Mouse (Mus musculus) megakaryocyte, embryonic 14.5 days (primary cell): Measurements from ENCODE around the gene Parp12. TPM values are rescaled to one million over a fixed set of nuclear protein-coding genes. Genes with fewer than 3 reads are reported as not detected.

Experiments
- H3K27me3 ChIP-seq: replicated peaks from 2 replicates; pipeline ENCODE3; 2012; ENCODE audit warnings: inconsistent platforms
- H3K36me3 ChIP-seq: replicated peaks from 2 replicates; pipeline ENCODE3; 2012; ENCODE audit warnings: low read length, inconsistent platforms, mixed read lengths
- H3K4me1 ChIP-seq: 2 replicates; pipeline ENCODE4 v1.6.1; 2012; ENCODE audit warnings: inconsistent platforms
- H3K4me3 ChIP-seq: replicated peaks from 2 replicates; pipeline ENCODE3; 2012; ENCODE audit warnings: moderate library complexity, mild to moderate bottlenecking, inconsistent platforms
- H3K9me3 ChIP-seq: 2 replicates; pipeline ENCODE4 v1.6.1; 2012; ENCODE audit warnings: inconsistent platforms
- FLI1 ChIP-seq: IDR thresholded peaks from 2 replicates; pipeline ENCODE4 v1.6.1; 2012; ENCODE audit warnings: low read length, inconsistent platforms, mixed read lengths
- GATA1 ChIP-seq: IDR thresholded peaks from 3 replicates; pipeline ENCODE4 v1.6.1; 2012; ENCODE audit warnings: mixed read lengths, low read length, inconsistent platforms, borderline replicate concordance
- polyA plus RNA-seq: library from polyadenylated mRNA; stranded (reverse); fragments of >175 nt; gene quantifications from 2 replicates; pipeline ENCODE4 v1.2.3, GENCODE M21; 2012; ENCODE audit warnings: low replicate concordance; ENCODE audit not compliant: insufficient read depth

Parp12 gene
- polyA plus RNA-seq, 1 experiment: 1.9 TPM

- Histone ChIP-seq H3K27me3 (no peaks in the 10 kb centered on the region), H3K36me3 (peaks cover 96% of the 10 kb centered on the region), H3K4me1 (peaks cover 97% of the 10 kb centered on the region), H3K4me3 (no peak overlapping the region), H3K9me3 (no peaks in the 10 kb centered on the region)
- TF ChIP-seq FLI1 (no peak), GATA1 (no peak)
Observed at GRCm38 (mm10) chr6:39058936-39059335, 59.2 kb downstream of the Parp12 start.

- Histone ChIP-seq H3K27me3 (no peaks in the 10 kb centered on the region), H3K4me3 (no peak overlapping the region), H3K4me1 (peaks cover 97% of the 10 kb centered on the region), H3K36me3 (peaks cover 96% of the 10 kb centered on the region), H3K9me3 (no peaks in the 10 kb centered on the region)
- no peak for TF ChIP-seq FLI1
- TF ChIP-seq GATA1: no peak
Observed at GRCm38 (mm10) chr6:39058389-39058788, 59.8 kb downstream of the Parp12 start.

- no peaks in the 10 kb centered on the region for H3K27me3 ChIP-seq
- peaks cover 96% of the 10 kb centered on the region for H3K36me3 ChIP-seq
- no peaks in the 10 kb centered on the region for H3K9me3 ChIP-seq
- H3K4me3 ChIP-seq: no peak overlapping the region
- no peak for TF ChIP-seq FLI1
- no peak for TF ChIP-seq GATA1
- peaks cover 97% of the 10 kb centered on the region for H3K4me1 ChIP-seq
Observed at GRCm38 (mm10) chr6:39057161-39057560, 61.0 kb downstream of the Parp12 start.

GRCm38 (mm10) chr6:39055831-39056261, 62.3 kb downstream of the Parp12 start:
- peaks cover 98% of the 10 kb centered on the region for H3K4me1 ChIP-seq
- no peak overlapping the region for H3K4me3 ChIP-seq
- H3K36me3 ChIP-seq: peaks cover 96% of the 10 kb centered on the region
- TF ChIP-seq GATA1 (no peak), FLI1 (no peak)
- no peaks in the 10 kb centered on the region for H3K9me3 ChIP-seq
- no peaks in the 10 kb centered on the region for H3K27me3 ChIP-seq

- no peaks in the 10 kb centered on the region for H3K27me3 ChIP-seq
- TF ChIP-seq GATA1: no peak
- no peak overlapping the region for H3K4me3 ChIP-seq
- peaks cover 96% of the 10 kb centered on the region for H3K36me3 ChIP-seq
- no peaks in the 10 kb centered on the region for H3K9me3 ChIP-seq
- H3K4me1 ChIP-seq: peaks cover 97% of the 10 kb centered on the region
Observed at GRCm38 (mm10) chr6:39054878-39055508, 63.2 kb downstream of the Parp12 start.

- no peaks in the 10 kb centered on the region for H3K27me3 ChIP-seq
- peaks cover 97% of the 10 kb centered on the region for H3K4me1 ChIP-seq
- TF ChIP-seq FLI1 (no peak), GATA1 (no peak)
- H3K4me3 ChIP-seq: peak overlapping the region; percentile 42
- peaks cover 96% of the 10 kb centered on the region for H3K36me3 ChIP-seq
- no peaks in the 10 kb centered on the region for H3K9me3 ChIP-seq
Observed at GRCm38 (mm10) chr6:39054206-39054864, 63.8 kb downstream of the Parp12 start.

GRCm38 (mm10) chr6:39052636-39053035, 65.5 kb downstream of the Parp12 start:
- peaks cover 97% of the 10 kb centered on the region for H3K36me3 ChIP-seq
- peaks cover 92% of the 10 kb centered on the region for H3K4me1 ChIP-seq
- H3K27me3 ChIP-seq: no peaks in the 10 kb centered on the region
- H3K9me3 ChIP-seq: no peaks in the 10 kb centered on the region
- TF ChIP-seq FLI1 (no peak), GATA1 (no peak)
- H3K4me3 ChIP-seq: no peak overlapping the region

GRCm38 (mm10) chr6:39051799-39052556, 66.2 kb downstream of the Parp12 start:
- Histone ChIP-seq H3K9me3 (no peaks in the 10 kb centered on the region), H3K36me3 (peaks cover 97% of the 10 kb centered on the region), H3K4me1 (peaks cover 86% of the 10 kb centered on the region), H3K4me3 (no peak overlapping the region), H3K27me3 (no peaks in the 10 kb centered on the region)
- TF ChIP-seq FLI1 (no peak), GATA1 (no peak)

GRCm38 (mm10) chr6:39050836-39051235, 67.3 kb downstream of the Parp12 start:
- H3K9me3 ChIP-seq: no peaks in the 10 kb centered on the region
- TF ChIP-seq FLI1 (no peak), GATA1 (no peak)
- peaks cover 82% of the 10 kb centered on the region for H3K4me1 ChIP-seq
- H3K27me3 ChIP-seq: no peaks in the 10 kb centered on the region
- no peak overlapping the region for H3K4me3 ChIP-seq
- peaks cover 100% of the 10 kb centered on the region for H3K36me3 ChIP-seq

GRCm38 (mm10) chr6:39049141-39049540, 69.0 kb downstream of the Parp12 start:
- H3K4me3 ChIP-seq: no peak overlapping the region
- H3K36me3 ChIP-seq: peaks cover 100% of the 10 kb centered on the region
- H3K27me3 ChIP-seq: no peaks in the 10 kb centered on the region
- TF ChIP-seq FLI1: no peak
- TF ChIP-seq GATA1: no peak
- no peaks in the 10 kb centered on the region for H3K9me3 ChIP-seq
- peaks cover 75% of the 10 kb centered on the region for H3K4me1 ChIP-seq
